Mouse (Mus musculus) left cerebral cortex, postnatal 25 days (tissue): Measurements from ENCODE around the gene Ttll8. TPM values are rescaled to one million over a fixed set of nuclear protein-coding genes. Genes with fewer than 3 reads are reported as not detected.

ENCODE experiments used
- DNase-seq, 2 experiments: peaks; one replicate each; pipeline ENCODE4 v3.0.0; 2022; ENCODE audit warnings: low spot score in 2 of 2, mixed read lengths in 1 of 2
- intact Hi-C: fragments of 180-260 bp; cut with DNase I; formaldehyde crosslinking; loops from one replicate; pipeline ENCODE4 v1.15.1; 2025
- total RNA-seq, 2 experiments: library from RNA; stranded (reverse); gene quantifications; 2 replicates each; pipeline ENCODE4 v1.2.3; 2021

Ttll8 gene
- total RNA-seq, 2 experiments from 2014 or later = 1.3 to 1.7 TPM

- DNase-seq = peak; percentile 17 to 56
Measured at GRCm38 (mm10) chr15:88934141-88934540, 20.1 kb downstream of the Ttll8 start.

GRCm38 (mm10) chr15:88932667-88933066 lies 21.6 kb downstream of the Ttll8 start:
- intact Hi-C loops = loop anchor here (5.0 kb wide), 1 partner anchor 275 kb away; no protein-coding TSS in a partner anchor
- no peak for DNase-seq

More at GRCm38 (mm10) chr15:88934141-88934540, 20.1 kb downstream of the Ttll8 start:
- intact Hi-C loops = loop anchor here (5.0 kb wide), 1 partner anchor 273 kb away; no protein-coding TSS in a partner anchor

- DNase-seq = no peak
- intact Hi-C loops = loop anchor here (1.0 to 5.0 kb wide), 2 partner anchors 45 to 94 kb away; no protein-coding TSS in a partner anchor
Measured at GRCm38 (mm10) chr15:88921992-88922310, 32.3 kb downstream of the Ttll8 start.

GRCm38 (mm10) chr15:88921131-88921991 lies 32.9 kb downstream of the Ttll8 start:
- intact Hi-C loops = loop anchor here (1.0 to 5.0 kb wide), 2 partner anchors 44 to 93 kb away; no protein-coding TSS in a partner anchor
- DNase-seq = peak; percentile 84 to 89

GRCm38 (mm10) chr15:88920065-88920464 lies 34.2 kb downstream of the Ttll8 start:
- DNase-seq = no peak
- intact Hi-C loops = loop anchor here (5.0 kb wide), 1 partner anchor 43 kb away; no protein-coding TSS in a partner anchor

GRCm38 (mm10) chr15:88919328-88919727 lies 34.9 kb downstream of the Ttll8 start:
- no peak for DNase-seq
- intact Hi-C loops = no loop called here

- DNase-seq = no peak
- intact Hi-C loops = no loop called here
Measured at GRCm38 (mm10) chr15:88917126-88917525, 37.1 kb downstream of the Ttll8 start.

GRCm38 (mm10) chr15:88916366-88916765 lies 37.9 kb downstream of the Ttll8 start:
- intact Hi-C loops = no loop called here
- no peak for DNase-seq

- DNase-seq = no peak
Measured at GRCm38 (mm10) chr15:88915046-88915445, 39.2 kb downstream of the Ttll8 start.

GRCm38 (mm10) chr15:88906347-88906746 lies 47.9 kb downstream of the Ttll8 start:
- intact Hi-C loops = no loop called here
- DNase-seq = no peak

More at GRCm38 (mm10) chr15:88915046-88915445, 39.2 kb downstream of the Ttll8 start:
- intact Hi-C loops = no loop called here

GRCm38 (mm10) chr15:88904056-88904811 lies 50.0 kb downstream of the Ttll8 start:
- no peak for DNase-seq
- intact Hi-C loops = no loop called here

- DNase-seq = no peak
- intact Hi-C loops = no loop called here
Measured at GRCm38 (mm10) chr15:88903086-88903485, 51.1 kb downstream of the Ttll8 start.

GRCm38 (mm10) chr15:88902200-88902875 lies 51.9 kb downstream of the Ttll8 start:
- intact Hi-C loops = no loop called here
- DNase-seq = no peak

GRCm38 (mm10) chr15:88896341-88896980 lies 57.8 kb downstream of the Ttll8 start:
- no peak for DNase-seq
- intact Hi-C loops = no loop called here

GRCm38 (mm10) chr15:88895891-88896290 lies 58.3 kb downstream of the Ttll8 start:
- intact Hi-C loops = no loop called here
- DNase-seq = no peak

GRCm38 (mm10) chr15:88895119-88895518 lies 59.1 kb downstream of the Ttll8 start:
- intact Hi-C loops = no loop called here
- no peak for DNase-seq

GRCm38 (mm10) chr15:88892876-88893275 lies 61.3 kb downstream of the Ttll8 start:
- no peak for DNase-seq
- intact Hi-C loops = no loop called here

GRCm38 (mm10) chr15:88892252-88892651 lies 62.0 kb downstream of the Ttll8 start:
- intact Hi-C loops = no loop called here
- no peak for DNase-seq

GRCm38 (mm10) chr15:88891676-88892040 lies 62.6 kb downstream of the Ttll8 start:
- intact Hi-C loops = no loop called here
- no peak for DNase-seq
